Mouse (Mus musculus) midbrain, embryonic 10.5 days (tissue): ENCODE measurements around the gene Cdca4. TPM values are rescaled to one million over a fixed set of nuclear protein-coding genes. Genes with fewer than 3 reads are reported as not detected.

Experiments
- DNase-seq: peaks from one replicate; pipeline ENCODE4 v3.0.0-alpha.2; 2017; ENCODE audit warnings: low spot score
- H3K27ac ChIP-seq: fragments of 300-500 bp; sonication (generic); replicated peaks from 2 replicates; pipeline ENCODE4 v1.5.1; 2016; ENCODE audit warnings: mild to moderate bottlenecking
- H3K27me3 ChIP-seq: fragments of 300-500 bp; sonication (generic); 2 replicates; pipeline ENCODE4 v1.6.1; 2016; ENCODE audit warnings: low read depth, mild to moderate bottlenecking; ENCODE audit not compliant: poor library complexity, severe bottlenecking
- H3K36me3 ChIP-seq: fragments of 300-500 bp; sonication (generic); 2 replicates; pipeline ENCODE4 v1.6.1; 2016; ENCODE audit warnings: mild to moderate bottlenecking, moderate library complexity
- H3K4me1 ChIP-seq: fragments of 300-500 bp; sonication (generic); 2 replicates; pipeline ENCODE4 v1.6.1; 2016
- H3K4me3 ChIP-seq: fragments of 300-500 bp; sonication (generic); 2 replicates; pipeline ENCODE4 v1.5.1; 2016; ENCODE audit warnings: mild to moderate bottlenecking, moderate library complexity
- H3K9me3 ChIP-seq: fragments of 300-500 bp; sonication (generic); replicated peaks from 2 replicates; pipeline ENCODE4 v1.6.1; 2016; ENCODE audit warnings: mild to moderate bottlenecking
- WGBS: fragments of 180-500 bp; shearing (Covaris S2); methylation state at CpG from one replicate; pipeline ENCODE4 v1.1.7; 2016; 5-methylcytosine and 5-hydroxymethylcytosine counted together
- polyA plus RNA-seq: library from polyadenylated mRNA; unstranded; fragments of >200 nt; fragmentation: Nextera tagmentation; extraction: Ambion mirVana; gene quantifications from 2 replicates; pipeline ENCODE4 v1.2.1, GENCODE M21; 2016

Cdca4 gene
- 178 and 181 TPM in 2 replicates for polyA plus RNA-seq

- no peaks in the 10 kb centered on the region for H3K27me3 ChIP-seq
- no peaks in the 10 kb centered on the region for H3K9me3 ChIP-seq
- peaks cover 47% of the 10 kb centered on the region for H3K4me1 ChIP-seq
- DNase-seq, result peak; percentile 99
- under 1% methylated on average over 70 of the region's 72 CpGs for WGBS
- H3K4me3 ChIP-seq, result peak within 1 kb of the TSS; percentile 95
- H3K27ac ChIP-seq, result peak within 1 kb of the TSS; percentile 99
- peaks cover 64% of the 10 kb centered on the region for H3K36me3 ChIP-seq
Observed at GRCm38 (mm10) chr12:112829244-112829864, at the start of gene Cdca4. Gene Cdca4 (minus strand): TSS chr12:112829423.

GRCm38 (mm10) chr12:112877607-112878020 is 48.4 kb upstream of the Cdca4 start:
- under 1% methylated on average over 37 of the region's 37 CpGs for WGBS

GRCm38 (mm10) chr12:112877073-112877576 is 47.9 kb upstream of the Cdca4 start:
- H3K4me3 ChIP-seq, result peak overlapping the region; percentile 53
- peak overlapping the region; percentile 19; the same call in 1 of the 2 replicates for H3K27ac ChIP-seq
- no peaks in the 10 kb centered on the region for H3K9me3 ChIP-seq
- peaks cover 86% of the 10 kb centered on the region for H3K27me3 ChIP-seq
- no peak for DNase-seq
- H3K4me1 ChIP-seq, result peaks cover 35% of the 10 kb centered on the region
- 8% methylated on average over 17 of the region's 17 CpGs for WGBS
- no peaks in the 10 kb centered on the region for H3K36me3 ChIP-seq

More at GRCm38 (mm10) chr12:112877607-112878020, 48.4 kb upstream of the Cdca4 start:
- H3K27ac ChIP-seq, result peak overlapping the region; percentile 19; the same call in 1 of the 2 replicates
- no peaks in the 10 kb centered on the region for H3K36me3 ChIP-seq
- H3K4me1 ChIP-seq, result peaks cover 35% of the 10 kb centered on the region
- DNase-seq, result peak; percentile 50
- H3K9me3 ChIP-seq, result no peaks in the 10 kb centered on the region
- peaks cover 81% of the 10 kb centered on the region for H3K27me3 ChIP-seq
- H3K4me3 ChIP-seq, result peak overlapping the region; percentile 53

- H3K9me3 ChIP-seq, result no peaks in the 10 kb centered on the region
- H3K36me3 ChIP-seq, result no peaks in the 10 kb centered on the region
- H3K27ac ChIP-seq, result no peak overlapping the region; the same call in 1 of the 2 replicates
- H3K4me3 ChIP-seq, result peak overlapping the region; percentile 32
- peaks cover 93% of the 10 kb centered on the region for H3K27me3 ChIP-seq
- WGBS, result 5% methylated on average over 28 of the region's 28 CpGs
- DNase-seq, result peak; percentile 59
- peaks cover 35% of the 10 kb centered on the region for H3K4me1 ChIP-seq
Observed at GRCm38 (mm10) chr12:112876332-112877072, 47.3 kb upstream of the Cdca4 start.

- no peak overlapping the region for H3K27ac ChIP-seq
- 22% methylated on average over 16 of the region's 16 CpGs for WGBS
- no peak overlapping the region for H3K4me3 ChIP-seq
- DNase-seq, result peak; percentile 89
- H3K36me3 ChIP-seq, result no peaks in the 10 kb centered on the region
- H3K27me3 ChIP-seq, result peaks cover 100% of the 10 kb centered on the region
- H3K4me1 ChIP-seq, result peaks cover 39% of the 10 kb centered on the region
- H3K9me3 ChIP-seq, result no peaks in the 10 kb centered on the region
Observed at GRCm38 (mm10) chr12:112875225-112876013, 46.2 kb upstream of the Cdca4 start.

- H3K4me1 ChIP-seq, result peaks cover 46% of the 10 kb centered on the region
- H3K27ac ChIP-seq, result no peak overlapping the region
- H3K27me3 ChIP-seq, result peaks cover 97% of the 10 kb centered on the region
- peak overlapping the region; percentile 44 for H3K4me3 ChIP-seq
- no peaks in the 10 kb centered on the region for H3K36me3 ChIP-seq
- 21% methylated on average over 22 of the region's 22 CpGs for WGBS
- H3K9me3 ChIP-seq, result no peaks in the 10 kb centered on the region
- DNase-seq, result no peak
Observed at GRCm38 (mm10) chr12:112874199-112874598, 45.0 kb upstream of the Cdca4 start.

GRCm38 (mm10) chr12:112873452-112874190 is 44.4 kb upstream of the Cdca4 start:
- no peaks in the 10 kb centered on the region for H3K36me3 ChIP-seq
- H3K27ac ChIP-seq, result no peak overlapping the region
- WGBS, result 24% methylated on average over 18 of the region's 18 CpGs
- no peaks in the 10 kb centered on the region for H3K9me3 ChIP-seq
- H3K4me1 ChIP-seq, result peaks cover 50% of the 10 kb centered on the region
- peaks cover 97% of the 10 kb centered on the region for H3K27me3 ChIP-seq
- DNase-seq, result peak; percentile 73
- peak overlapping the region; percentile 44 for H3K4me3 ChIP-seq

- Histone ChIP-seq H3K27ac (no peak overlapping the region), H3K9me3 (no peaks in the 10 kb centered on the region), H3K36me3 (no peaks in the 10 kb centered on the region), H3K27me3 (peaks cover 95% of the 10 kb centered on the region), H3K4me3 (no peak overlapping the region), H3K4me1 (peaks cover 52% of the 10 kb centered on the region)
- DNase-seq, result no peak
- WGBS, result 87% methylated on average over 10 of the region's 10 CpGs
Observed at GRCm38 (mm10) chr12:112872991-112873390, 43.8 kb upstream of the Cdca4 start.

- Histone ChIP-seq H3K27ac (no peak overlapping the region), H3K9me3 (no peaks in the 10 kb centered on the region), H3K36me3 (no peaks in the 10 kb centered on the region), H3K4me1 (peaks cover 35% of the 10 kb centered on the region), H3K4me3 (no peak overlapping the region), H3K27me3 (peaks cover 78% of the 10 kb centered on the region)
- 76% methylated on average over 2 of the region's 2 CpGs for WGBS
- DNase-seq, result no peak
Observed at GRCm38 (mm10) chr12:112871272-112871671, 42.0 kb upstream of the Cdca4 start.

GRCm38 (mm10) chr12:112870775-112871174 is 41.6 kb upstream of the Cdca4 start:
- Histone ChIP-seq H3K9me3 (no peaks in the 10 kb centered on the region), H3K4me3 (no peak overlapping the region), H3K27me3 (peaks cover 73% of the 10 kb centered on the region), H3K4me1 (peaks cover 30% of the 10 kb centered on the region), H3K27ac (no peak overlapping the region), H3K36me3 (no peaks in the 10 kb centered on the region)
- WGBS, result 61% methylated on average over 13 of the region's 13 CpGs
- no peak for DNase-seq

- H3K27me3 ChIP-seq, result peaks cover 63% of the 10 kb centered on the region
- H3K9me3 ChIP-seq, result no peaks in the 10 kb centered on the region
- no peaks in the 10 kb centered on the region for H3K36me3 ChIP-seq
- peak; percentile 29 for DNase-seq
- no peak overlapping the region for H3K4me3 ChIP-seq
- no peak overlapping the region for H3K27ac ChIP-seq
- peaks cover 29% of the 10 kb centered on the region for H3K4me1 ChIP-seq
- 37% methylated on average over 16 of the region's 16 CpGs for WGBS
Observed at GRCm38 (mm10) chr12:112869783-112870204, 40.6 kb upstream of the Cdca4 start.
